Mouse (Mus musculus) CD4-positive, CD25-positive, alpha-beta regulatory T cell, adult 4 months (primary cell): ENCODE data around the gene Olfr372. TPM values are rescaled to one million over a fixed set of nuclear protein-coding genes. Genes with fewer than 3 reads are reported as not detected.
"Not testable (repeated sequence)": the region's sequence is repeated elsewhere in the genome, so short reads cannot be mapped to it uniquely, and the experiment has no call there.

Experiments used
- ATAC-seq: one replicate; pipeline ENCODE4 v1.8.0; 2017
- polyA plus RNA-seq, 2 experiments: library from polyadenylated mRNA; unstranded; fragments of 100-300 nt; shearing (Covaris generic); gene quantifications; one replicate each; pipeline ENCODE4 v1.2.1; 2017

The Olfr372 gene
- polyA plus RNA-seq, 2 experiments from 2014 or later, result 0.22 to 0.52 TPM

- ATAC-seq, result not testable (repeated sequence)
Measured at GRCm38 (mm10) chr8:72099377-72100103, 58.5 kb downstream of the Olfr372 start.

- ATAC-seq, result no peak
Measured at GRCm38 (mm10) chr8:72105165-72105564, 64.1 kb downstream of the Olfr372 start.

- no peak for ATAC-seq
Measured at GRCm38 (mm10) chr8:72106740-72107139, 65.7 kb downstream of the Olfr372 start, which contains the start of gene Olfr374. TSS of gene Olfr374 (plus strand) at chr8:72107040.

Other genes starting within 250 kb of the Olfr372 start
- 1 to 10 TPM; 4.8 to 5.3 TPM for gene Zfp709, start 159.2 kb upstream of the Olfr372 start, polyA plus RNA-seq
- gene Zfp882, start 132.6 kb upstream of the Olfr372 start, polyA plus RNA-seq, result 1 to 10 TPM; 8.2 to 9.4 TPM
- 10 to 100 TPM; 19.4 to 25.4 TPM for gene Zfp617, start 132.6 kb upstream of the Olfr372 start, polyA plus RNA-seq
- 10 to 100 TPM; 24.5 to 27.3 TPM for gene Zfp961, start 90.2 kb upstream of the Olfr372 start, polyA plus RNA-seq
- gene Cyp4f18, start 31.6 kb upstream of the Olfr372 start, polyA plus RNA-seq, result 1 to 10 TPM in 1 of 2 experiments, under 1 TPM in 1; 0.38 to 6.6 TPM
- under 1 TPM; 0.42 to 0.78 TPM for gene Olfr373, start 42.0 kb downstream of the Olfr372 start, polyA plus RNA-seq
- gene Olfr374, start 65.8 kb downstream of the Olfr372 start, polyA plus RNA-seq, result under 1 TPM in 1 of 2 experiments, not detected in 1; 0.17 TPM
- 100 to 1,000 TPM; 231 to 239 TPM for gene Tpm4, start 93.8 kb downstream of the Olfr372 start, polyA plus RNA-seq
- gene Rab8a, start 120.0 kb downstream of the Olfr372 start, polyA plus RNA-seq, result 100 to 1,000 TPM; 189 to 208 TPM
- 10 to 100 TPM; 32.1 to 38.1 TPM for gene Hsh2d, start 148.4 kb downstream of the Olfr372 start, polyA plus RNA-seq
- gene Cib3, start 171.6 kb downstream of the Olfr372 start, polyA plus RNA-seq, result under 1 TPM in 1 of 2 experiments, not detected in 1; 0.46 TPM
- not detected for gene Gm11034, start 172.4 kb downstream of the Olfr372 start, polyA plus RNA-seq
- gene Fam32a, start 178.5 kb downstream of the Olfr372 start, polyA plus RNA-seq, result 100 to 1,000 TPM; 102 to 130 TPM
- 100 to 1,000 TPM; 128 to 173 TPM for gene Ap1m1, start 198.8 kb downstream of the Olfr372 start, polyA plus RNA-seq